Mouse (Mus musculus) G1E (cell line): ENCODE measurements around the gene Etl4.

Experiments used
- CTCF ChIP-seq: IDR thresholded peaks from 2 replicates; pipeline ENCODE4 v1.5.1; 2012; ENCODE audit warnings: low read depth, low read length, inconsistent platforms, mixed read lengths
- GATA1 ChIP-seq: IDR thresholded peaks from 2 replicates; pipeline ENCODE4 v1.6.1; 2012; ENCODE audit warnings: borderline replicate concordance, low read length, inconsistent platforms, mixed read lengths
- GATA2 ChIP-seq: IDR thresholded peaks from 2 replicates; pipeline ENCODE4 v1.6.1; 2012; ENCODE audit warnings: low read depth, low read length, inconsistent platforms, borderline replicate concordance
- POLR2AphosphoS5 ChIP-seq: IDR thresholded peaks from 2 replicates; pipeline ENCODE4 v1.6.1; 2012; ENCODE audit warnings: low read depth, low read length, inconsistent platforms; ENCODE audit not compliant: insufficient replicate concordance

- TF ChIP-seq CTCF (no peak), GATA2 (no peak), POLR2AphosphoS5 (no peak), GATA1 (no peak)
Measured at GRCm38 (mm10) chr2:20831608-20832406, 922.2 kb downstream of the Etl4 start.
